7 mouse cellular contexts compared by ENCODE assay signal in genomic region chr4:126109613-126110373, GRCm38 (mm10). TPM values are rescaled to one million over a fixed set of nuclear protein-coding genes. Genes with fewer than 3 reads are reported as not detected.
A peak's percentile ranks its signal among the peaks of the same experiment; 100 is the strongest.
DNase-seq lines count a peak whose midpoint lies in the region; ATAC-seq and TF ChIP-seq lines count a peak whose summit lies in the region.

No protein-coding gene starts in this region.

- no peak overlapping the region for H3K4me3 ChIP-seq in lung, embryonic 15.5 days
- H3K4me3 ChIP-seq in bone marrow, adult 2 months (replicated peaks; ENCODE audit: control insufficient read depth, low read depth, low read length): peak overlapping the region; percentile 1
- H3K4me3 ChIP-seq in hindbrain, embryonic 16.5 days (ENCODE audit: low read length): no peak overlapping the region
- no peak overlapping the region for H3K4me3 ChIP-seq in midbrain, embryonic 15.5 days

- 45% methylated on average over 10 of the region's 10 CpGs for WGBS in lung, embryonic 15.5 days
- WGBS in bone marrow, adult 2 months: 40% methylated on average over 10 of the region's 10 CpGs
- WGBS in hindbrain, embryonic 16.5 days: 74% methylated on average over 10 of the region's 10 CpGs
- WGBS in midbrain, embryonic 15.5 days: 74% methylated on average over 10 of the region's 10 CpGs

- TF ChIP-seq POLR2A in bone marrow, adult 2 months (IDR thresholded peaks at IDR 0.05; ENCODE audit: borderline replicate concordance, control insufficient read depth, low read depth, low read length): no peak

- TF ChIP-seq CTCF in bone marrow, adult 2 months (IDR thresholded peaks at IDR 0.05; ENCODE audit: control insufficient read depth, insufficient read depth, low read length): no peak

- H3K9me3 ChIP-seq in lung, embryonic 15.5 days: no peaks in the 10 kb centered on the region
- H3K9me3 ChIP-seq in hindbrain, embryonic 16.5 days (ENCODE audit: control insufficient read depth, low read length): no peaks in the 10 kb centered on the region
- H3K9me3 ChIP-seq in midbrain, embryonic 15.5 days: no peaks in the 10 kb centered on the region

- no peaks in the 10 kb centered on the region for H3K27me3 ChIP-seq in lung, embryonic 15.5 days
- no peaks in the 10 kb centered on the region for H3K27me3 ChIP-seq in hindbrain, embryonic 16.5 days (replicated peaks; ENCODE audit: control insufficient read depth, insufficient read depth, low read length)
- no peaks in the 10 kb centered on the region for H3K27me3 ChIP-seq in midbrain, embryonic 15.5 days (replicated peaks)

- peak overlapping the region; percentile 41 for H3K4me2 ChIP-seq in lung, embryonic 15.5 days
- H3K4me2 ChIP-seq in hindbrain, embryonic 16.5 days (ENCODE audit: low read length): no peak overlapping the region; the same call in 1 of the 2 replicates
- no peak overlapping the region for H3K4me2 ChIP-seq in midbrain, embryonic 15.5 days

- peaks cover 70% of the 10 kb centered on the region for H3K4me1 ChIP-seq in lung, embryonic 15.5 days
- H3K4me1 ChIP-seq in bone marrow, adult 2 months (ENCODE audit: control insufficient read depth, insufficient read depth, low read length): peaks cover 8% of the 10 kb centered on the region; the same call in 1 of the 2 replicates
- H3K4me1 ChIP-seq in hindbrain, embryonic 16.5 days (ENCODE audit: control insufficient read depth, insufficient read depth, low read depth, low read length): peaks cover 49% of the 10 kb centered on the region
- H3K4me1 ChIP-seq in midbrain, embryonic 15.5 days: peaks cover 61% of the 10 kb centered on the region

- H3K9ac ChIP-seq in lung, embryonic 15.5 days: no peak overlapping the region
- peak overlapping the region; percentile 50 for H3K9ac ChIP-seq in hindbrain, embryonic 16.5 days (ENCODE audit: low read depth, low read length)
- no peak overlapping the region for H3K9ac ChIP-seq in midbrain, embryonic 15.5 days

- peak overlapping the region; percentile 93 for H3K27ac ChIP-seq in lung, embryonic 15.5 days
- H3K27ac ChIP-seq in bone marrow, adult 2 months (ENCODE audit: control insufficient read depth, insufficient read depth, low read depth, low read length, poor library complexity): peak overlapping the region; percentile 96
- H3K27ac ChIP-seq in hindbrain, embryonic 16.5 days (ENCODE audit: low read depth, low read length): peak overlapping the region; percentile 75
- peak overlapping the region; percentile 72 for H3K27ac ChIP-seq in midbrain, embryonic 15.5 days

- no peaks in the 10 kb centered on the region for H3K36me3 ChIP-seq in lung, embryonic 15.5 days
- no peaks in the 10 kb centered on the region for H3K36me3 ChIP-seq in hindbrain, embryonic 16.5 days (ENCODE audit: control insufficient read depth, insufficient read depth, low read length)
- no peaks in the 10 kb centered on the region for H3K36me3 ChIP-seq in midbrain, embryonic 15.5 days (replicated peaks)

- ATAC-seq in lung, embryonic 15.5 days (ENCODE audit: borderline replicate concordance, extremely low read depth, low FRiP score, low TSS enrichment): no peak
- no peak for ATAC-seq in hindbrain, embryonic 16.5 days
- no peak for ATAC-seq in midbrain, embryonic 15.5 days (replicated peaks)

- no peak for DNase-seq in lung, postnatal 14 days
- no peak for DNase-seq in layer of hippocampus, postnatal 36 days
- DNase-seq in gastrocnemius, adult 8-10 months (ENCODE audit: low spot score in 2 of 2): no peak

RNA-seq across cellular contexts. Expression of gene Stk40, which starts 6.0 kb away (rescaled TPM):
- polyA plus RNA-seq in lung, embryonic 15.5 days (2015; fragmentation: Nextera tagmentation; extraction: Ambion mirVana): 37.8 and 40.7 TPM in 2 replicates
- 7.5 and 14.0 TPM in 2 replicates for polyA plus RNA-seq in bone marrow, adult 2 months (2011; ENCODE audit: insufficient read depth, insufficient read length, low replicate concordance, missing spikeins)
- 29.5 and 34.3 TPM in 2 replicates for polyA plus RNA-seq in hindbrain, embryonic 16.5 days (2015; fragmentation: Nextera tagmentation; extraction: Ambion mirVana)
- polyA plus RNA-seq in midbrain, embryonic 15.5 days (2015; fragmentation: Nextera tagmentation; extraction: Ambion mirVana): 34.4 and 35.2 TPM in 2 replicates
- 10 to 100 TPM; 28.5 to 29.0 TPM for total RNA-seq in layer of hippocampus, postnatal 36 days (2021)
- total RNA-seq in gastrocnemius, adult 8-10 months (2022): 100 to 1,000 TPM; 122 to 135 (median 128) TPM

RNA-seq across cellular contexts. Expression of gene Lsm10, which starts 13.4 kb away (rescaled TPM):
- 50.3 and 54.1 TPM in 2 replicates for polyA plus RNA-seq in lung, embryonic 15.5 days (2015; fragmentation: Nextera tagmentation; extraction: Ambion mirVana)
- polyA plus RNA-seq in bone marrow, adult 2 months (2011; ENCODE audit: insufficient read depth, insufficient read length, low replicate concordance, missing spikeins): 6.6 and 21.2 TPM in 2 replicates
- 51.3 and 55.8 TPM in 2 replicates for polyA plus RNA-seq in hindbrain, embryonic 16.5 days (2015; fragmentation: Nextera tagmentation; extraction: Ambion mirVana)
- polyA plus RNA-seq in midbrain, embryonic 15.5 days (2015; fragmentation: Nextera tagmentation; extraction: Ambion mirVana): 48.7 and 53.0 TPM in 2 replicates
- total RNA-seq in layer of hippocampus, postnatal 36 days (2021): 10 to 100 TPM; 16.5 to 18.1 TPM
- total RNA-seq in gastrocnemius, adult 8-10 months (2022): 10 to 100 TPM in 1 of 4 experiments, 1 to 10 TPM in 3; 8.8 to 10.9 (median 9.4) TPM

RNA-seq across cellular contexts. Expression of gene Eva1b, which starts 37.8 kb away (rescaled TPM):
- 95.9 and 101 TPM in 2 replicates for polyA plus RNA-seq in lung, embryonic 15.5 days (2015; fragmentation: Nextera tagmentation; extraction: Ambion mirVana)
- 5.7 and 7.1 TPM in 2 replicates for polyA plus RNA-seq in bone marrow, adult 2 months (2011; ENCODE audit: insufficient read depth, insufficient read length, low replicate concordance, missing spikeins)
- 11.8 and 13.7 TPM in 2 replicates for polyA plus RNA-seq in hindbrain, embryonic 16.5 days (2015; fragmentation: Nextera tagmentation; extraction: Ambion mirVana)
- polyA plus RNA-seq in midbrain, embryonic 15.5 days (2015; fragmentation: Nextera tagmentation; extraction: Ambion mirVana): 11.8 and 12.0 TPM in 2 replicates
- 1 to 10 TPM; 1.6 to 2.1 TPM for total RNA-seq in layer of hippocampus, postnatal 36 days (2021)
- total RNA-seq in gastrocnemius, adult 8-10 months (2022): 1 to 10 TPM; 2.0 to 4.9 (median 2.6) TPM

RNA-seq across cellular contexts. Expression of gene Oscp1, which starts 51.4 kb away (rescaled TPM):
- polyA plus RNA-seq in lung, embryonic 15.5 days (2015; fragmentation: Nextera tagmentation; extraction: Ambion mirVana): 20.1 and 22.8 TPM in 2 replicates
- 1.3 and 8.2 TPM in 2 replicates for polyA plus RNA-seq in bone marrow, adult 2 months (2011; ENCODE audit: insufficient read depth, insufficient read length, low replicate concordance, missing spikeins)
- 42.5 and 42.9 TPM in 2 replicates for polyA plus RNA-seq in hindbrain, embryonic 16.5 days (2015; fragmentation: Nextera tagmentation; extraction: Ambion mirVana)
- polyA plus RNA-seq in midbrain, embryonic 15.5 days (2015; fragmentation: Nextera tagmentation; extraction: Ambion mirVana): 43.7 and 47.7 TPM in 2 replicates
- 10 to 100 TPM; 42.1 to 48.0 TPM for total RNA-seq in layer of hippocampus, postnatal 36 days (2021)
- total RNA-seq in gastrocnemius, adult 8-10 months (2022): 1 to 10 TPM; 1.2 to 3.2 (median 2.9) TPM

RNA-seq across cellular contexts. Expression of gene Sh3d21, which starts 53.5 kb away (rescaled TPM):
- 7.2 and 9.4 TPM in 2 replicates for polyA plus RNA-seq in lung, embryonic 15.5 days (2015; fragmentation: Nextera tagmentation; extraction: Ambion mirVana)
- polyA plus RNA-seq in bone marrow, adult 2 months (2011; ENCODE audit: insufficient read depth, insufficient read length, low replicate concordance, missing spikeins): 1.0 TPM in 1 of 2 replicates, not detected in the other
- 1.3 and 1.5 TPM in 2 replicates for polyA plus RNA-seq in hindbrain, embryonic 16.5 days (2015; fragmentation: Nextera tagmentation; extraction: Ambion mirVana)
- polyA plus RNA-seq in midbrain, embryonic 15.5 days (2015; fragmentation: Nextera tagmentation; extraction: Ambion mirVana): 1.3 TPM in 2 replicates
- under 1 TPM; 0.80 to 0.86 TPM for total RNA-seq in layer of hippocampus, postnatal 36 days (2021)
- under 1 TPM; 0.46 to 0.86 (median 0.68) TPM for total RNA-seq in gastrocnemius, adult 8-10 months (2022)
